Comparison of ENCODE assay signal across 8 mouse cellular contexts in the genomic region with DNA sequence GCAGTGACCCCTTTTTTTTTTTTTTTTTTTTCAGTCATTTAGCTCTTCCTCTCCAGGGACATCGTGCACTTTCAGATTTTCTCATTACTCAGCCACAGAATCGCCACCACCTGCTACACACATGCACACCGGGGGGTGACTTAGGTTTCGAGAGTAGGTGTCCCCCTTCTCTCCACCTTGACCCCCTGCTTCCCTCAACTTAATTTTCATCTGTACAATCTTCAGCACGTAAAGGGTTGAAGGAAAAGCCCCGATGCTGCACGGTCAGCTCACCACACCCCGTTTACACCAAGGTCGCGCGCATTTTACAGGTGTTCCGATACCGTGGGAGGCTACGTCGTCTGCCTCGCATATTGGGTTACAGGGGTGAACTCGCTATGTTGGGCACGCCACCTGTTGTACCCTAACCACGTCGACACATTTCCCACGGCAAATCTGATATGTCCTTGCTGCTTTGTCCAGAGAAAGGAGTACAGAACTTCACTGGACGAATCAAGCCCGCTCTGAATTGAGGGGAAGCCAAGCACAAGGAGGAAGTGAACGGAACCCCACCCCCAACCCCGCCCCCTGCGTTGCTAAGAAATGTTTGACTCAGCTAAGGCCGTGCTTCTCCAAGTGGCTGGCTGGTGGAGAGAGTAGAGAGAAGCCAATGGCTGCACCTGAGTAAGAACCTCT.
A peak's percentile ranks its signal among the peaks of the same experiment; 100 is the strongest.
DNase-seq lines count a peak whose midpoint lies in the region.

No protein-coding gene starts in this region.

- peak; percentile 34 for DNase-seq in gastrocnemius, adult 18-20 months (ENCODE audit: low spot score)
- DNase-seq in gastrocnemius, adult 8-10 months (ENCODE audit: low spot score in 2 of 2): no peak
- DNase-seq in c-Kit-positive CD71-negative TER-119-negative erythroid progenitor cells, embryonic 14.5 days (ENCODE audit: low read depth): peak; percentile 77
- no peak for DNase-seq in heart, embryonic 10.5 days (ENCODE audit: low spot score)
- peak; percentile 75 for DNase-seq in kidney, adult 9 months
- peak; percentile 55 for DNase-seq in lung, postnatal 10 days
- DNase-seq in retina, embryonic 14.5 days (ENCODE audit: low spot score): peak; percentile 53
- no peak for DNase-seq in MN1 (ENCODE audit: low spot score)

- peak overlapping the region; percentile 67; the same call in 1 of the 2 replicates for H3K27ac ChIP-seq in heart, embryonic 10.5 days

- peak overlapping the region; percentile 63 for H3K4me3 ChIP-seq in heart, embryonic 10.5 days

- peaks cover 19% of the 10 kb centered on the region for H3K4me1 ChIP-seq in heart, embryonic 10.5 days

- no peaks in the 10 kb centered on the region for H3K27me3 ChIP-seq in heart, embryonic 10.5 days (ENCODE audit: insufficient read depth, poor library complexity, severe bottlenecking)

- no peaks in the 10 kb centered on the region for H3K9me3 ChIP-seq in heart, embryonic 10.5 days

- WGBS in heart, embryonic 10.5 days: 17% methylated on average over 27 of the region's 27 CpGs

- no peaks in the 10 kb centered on the region for H3K36me3 ChIP-seq in heart, embryonic 10.5 days

Comparison
In these comparisons a context has a peak if more than half of its experiments do, and no peak if none do; other contexts are left out.
1. DNase-seq: peak in gastrocnemius, adult 18-20 months (single experiment), c-Kit-positive CD71-negative TER-119-negative erythroid progenitor cells, embryonic 14.5 days (single experiment), kidney, adult 9 months (single experiment), lung, postnatal 10 days (single experiment) and retina, embryonic 14.5 days (single experiment); none in gastrocnemius, adult 8-10 months (0 of 2), heart, embryonic 10.5 days (single experiment) and MN1 (single experiment).